Mouse (Mus musculus) hindbrain, embryonic 11.5 days (tissue): ENCODE data around the gene Sox5. TPM values are rescaled to one million over a fixed set of nuclear protein-coding genes. Genes with fewer than 3 reads are reported as not detected.

Experiments
- ATAC-seq: fragments of 200-750 bp; cut with Nextera tagmentation; 2 replicates; pipeline ENCODE4 v1.8.0; 2017; ENCODE audit warnings: mild to moderate bottlenecking, moderate TSS enrichment, moderate library complexity; ENCODE audit not compliant: low FRiP score
- DNase-seq: peaks from one replicate; pipeline ENCODE4 v3.0.0-alpha.2; 2015; ENCODE audit warnings: low spot score
- H3K27ac ChIP-seq: fragments of 300-500 bp; sonication (generic); 2 replicates; pipeline ENCODE4 v1.5.1; 2014; ENCODE audit warnings: mild to moderate bottlenecking, low read depth, low read length
- H3K27me3 ChIP-seq: fragments of 300-500 bp; sonication (generic); 2 replicates; pipeline ENCODE4 v1.6.1; 2014; ENCODE audit warnings: mild to moderate bottlenecking, low read length, moderate library complexity, mixed read lengths; ENCODE audit not compliant: control insufficient read depth, insufficient read depth
- H3K36me3 ChIP-seq: fragments of 300-500 bp; sonication (generic); 2 replicates; pipeline ENCODE4 v1.6.1; 2014; ENCODE audit warnings: mild to moderate bottlenecking, low read length, moderate library complexity, mixed read lengths; ENCODE audit not compliant: control insufficient read depth, insufficient read depth
- H3K4me1 ChIP-seq: fragments of 300-500 bp; sonication (generic); replicated peaks from 2 replicates; pipeline ENCODE4 v1.6.1; 2014; ENCODE audit warnings: low read length, mixed read lengths; ENCODE audit not compliant: control insufficient read depth, insufficient read depth
- H3K4me2 ChIP-seq: fragments of 300-500 bp; sonication (generic); replicated peaks from 2 replicates; pipeline ENCODE4 v1.6.1; 2014; ENCODE audit warnings: mild to moderate bottlenecking, low read depth, low read length
- H3K4me3 ChIP-seq: fragments of 300-500 bp; sonication (generic); 2 replicates; pipeline ENCODE4 v1.5.1; 2014; ENCODE audit warnings: low read depth, low read length
- H3K9ac ChIP-seq: fragments of 300-500 bp; sonication (generic); 2 replicates; pipeline ENCODE4 v1.6.1; 2014; ENCODE audit warnings: low read depth, low read length
- H3K9me3 ChIP-seq: fragments of 300-500 bp; sonication (generic); 2 replicates; pipeline ENCODE4 v1.6.1; 2016; ENCODE audit warnings: low read length; ENCODE audit not compliant: control insufficient read depth
- WGBS: fragments of 180-500 bp; shearing (Covaris S2); extraction: QIAGEN DNeasy Blood & Tissue Kit; methylation state at CpG from one replicate; pipeline ENCODE4 v1.1.7; 2014; 5-methylcytosine and 5-hydroxymethylcytosine counted together
- polyA plus RNA-seq: library from polyadenylated mRNA; unstranded; fragments of >200 nt; fragmentation: Nextera tagmentation; extraction: Ambion mirVana; gene quantifications from 2 replicates; pipeline ENCODE4 v1.2.1, GENCODE M21; 2014

The Sox5 gene
- polyA plus RNA-seq, 1 experiment from 2014 or later: 35.0 TPM

- Histone ChIP-seq H3K9me3 (no peaks in the 10 kb centered on the region), H3K9ac (no peak overlapping the region), H3K36me3 (no peaks in the 10 kb centered on the region), H3K27me3 (peaks cover 3% of the 10 kb centered on the region; the same call in 1 of the 2 replicates), H3K4me2 (no peak overlapping the region), H3K4me1 (peaks cover 2% of the 10 kb centered on the region; the same call in 1 of the 2 replicates), H3K27ac (no peak overlapping the region), H3K4me3 (no peak overlapping the region)
- DNase-seq (no peak), ATAC-seq (no peak)
- 66% methylated on average over 12 of the region's 12 CpGs for WGBS
Observed at GRCm38 (mm10) chr6:144779945-144780607, 1.7 kb downstream of the Sox5 start.

- Histone ChIP-seq H3K4me3 (no peak overlapping the region), H3K36me3 (no peaks in the 10 kb centered on the region), H3K27ac (no peak overlapping the region), H3K9ac (no peak overlapping the region), H3K4me2 (no peak overlapping the region), H3K27me3 (no peaks in the 10 kb centered on the region), H3K4me1 (no peaks in the 10 kb centered on the region; the same call in 1 of the 2 replicates), H3K9me3 (no peaks in the 10 kb centered on the region)
- ATAC-seq: no peak
- 95% methylated on average over 7 of the region's 7 CpGs for WGBS
- DNase-seq: no peak
Observed at GRCm38 (mm10) chr6:144777356-144778035, 4.3 kb downstream of the Sox5 start.

DNA sequence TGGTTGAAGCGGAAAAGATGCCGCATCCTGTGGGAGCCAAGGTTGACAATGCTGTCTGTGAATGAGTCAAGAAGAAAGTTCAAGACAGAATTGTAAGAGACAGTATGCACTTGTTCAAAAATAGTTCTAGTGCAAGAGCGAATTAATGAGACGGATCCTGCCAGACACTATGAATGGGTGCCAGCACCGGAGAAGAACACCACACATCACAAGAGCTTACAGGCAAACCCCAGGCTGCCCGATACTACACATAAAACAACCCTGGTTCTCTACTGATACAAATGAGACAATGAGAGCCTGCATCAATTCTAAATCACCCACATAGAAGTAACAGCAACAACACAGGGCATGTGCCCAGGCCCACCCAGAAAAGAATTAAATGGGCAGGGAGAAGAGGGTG lies 8.0 kb downstream of the Sox5 start:
- H3K9ac ChIP-seq: no peak overlapping the region
- H3K4me2 ChIP-seq: no peak overlapping the region
- no peaks in the 10 kb centered on the region for H3K36me3 ChIP-seq
- DNase-seq (no peak), ATAC-seq (no peak)
- WGBS: 90% methylated on average over 6 of the region's 6 CpGs
- H3K27me3 ChIP-seq: no peaks in the 10 kb centered on the region
- no peak overlapping the region for H3K27ac ChIP-seq
- H3K4me1 ChIP-seq: no peaks in the 10 kb centered on the region; the same call in 1 of the 2 replicates
- no peaks in the 10 kb centered on the region for H3K9me3 ChIP-seq
- H3K4me3 ChIP-seq: no peak overlapping the region

DNA sequence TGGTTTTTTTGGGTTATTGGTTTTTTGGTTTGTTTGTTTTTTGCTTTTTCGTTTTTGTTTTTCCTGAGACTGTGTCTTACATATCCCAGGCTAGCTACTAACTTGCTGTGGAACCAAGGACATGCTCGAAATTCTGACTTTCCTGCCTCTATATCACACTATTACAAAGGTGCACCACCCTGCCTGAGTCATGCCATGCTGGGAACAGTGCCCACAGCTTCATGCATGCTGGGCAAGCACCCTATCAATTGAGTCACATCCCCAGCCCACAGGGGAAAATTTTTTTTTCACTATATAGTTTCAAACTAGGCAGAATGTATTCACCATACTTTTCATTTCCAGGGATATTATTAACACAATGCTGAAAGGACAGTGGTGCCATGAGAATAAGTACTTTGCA lies 8.8 kb downstream of the Sox5 start:
- no peak overlapping the region for H3K4me3 ChIP-seq
- no peak overlapping the region for H3K4me2 ChIP-seq
- WGBS: 79% methylated on average over 2 of the region's 2 CpGs
- H3K9me3 ChIP-seq: no peaks in the 10 kb centered on the region
- no peak overlapping the region for H3K9ac ChIP-seq
- no peak for DNase-seq
- no peaks in the 10 kb centered on the region for H3K27me3 ChIP-seq
- no peak overlapping the region for H3K27ac ChIP-seq
- H3K36me3 ChIP-seq: no peaks in the 10 kb centered on the region
- no peaks in the 10 kb centered on the region; the same call in 1 of the 2 replicates for H3K4me1 ChIP-seq
- ATAC-seq: no peak

DNA sequence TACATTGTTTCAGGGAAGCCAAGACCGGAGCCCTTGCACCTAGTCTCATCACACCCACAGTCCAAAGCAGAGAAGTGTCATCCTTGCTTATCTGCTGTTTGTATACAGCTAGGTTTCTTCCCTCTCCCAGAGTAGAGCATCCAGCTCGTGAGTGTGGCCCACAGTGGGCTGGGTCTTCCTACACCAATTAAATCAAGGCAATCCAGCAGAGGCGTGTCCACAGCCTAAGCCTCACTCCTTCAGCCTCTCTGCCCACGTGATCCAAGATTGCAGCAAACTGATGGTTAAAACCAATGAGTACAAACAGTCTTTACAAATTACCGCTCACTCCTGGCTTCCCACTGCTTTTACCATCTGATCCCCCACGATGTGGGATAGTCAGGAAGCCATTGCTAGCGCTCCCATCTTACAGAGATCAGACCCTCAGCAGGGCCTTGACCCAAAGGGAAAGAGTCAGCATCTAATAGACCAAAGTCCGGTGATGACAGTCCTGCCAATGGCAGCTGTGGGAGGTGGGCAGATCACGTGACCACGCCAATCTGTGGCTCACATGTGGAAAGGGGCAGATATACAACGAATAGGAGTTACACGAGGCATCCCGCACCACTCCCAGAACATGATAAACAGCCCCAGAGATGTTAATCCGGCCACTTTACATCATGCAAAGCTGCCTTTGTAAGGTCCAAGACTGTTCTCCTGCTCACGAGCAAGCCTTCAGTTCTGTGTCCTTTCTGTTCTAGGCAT lies 9.4 kb downstream of the Sox5 start:
- no peaks in the 10 kb centered on the region for H3K27me3 ChIP-seq
- no peaks in the 10 kb centered on the region; the same call in 1 of the 2 replicates for H3K4me1 ChIP-seq
- 0 out of 2 replicates have a peak, but pooled peaks have one; percentile 43 for ATAC-seq
- no peak overlapping the region for H3K27ac ChIP-seq
- WGBS: 62% methylated on average over 15 of the region's 15 CpGs
- H3K9ac ChIP-seq: no peak overlapping the region
- H3K4me3 ChIP-seq: no peak overlapping the region
- H3K4me2 ChIP-seq: no peak overlapping the region
- H3K36me3 ChIP-seq: no peaks in the 10 kb centered on the region
- no peaks in the 10 kb centered on the region for H3K9me3 ChIP-seq
- no peak for DNase-seq

GRCm38 (mm10) chr6:144769060-144769459 lies 12.7 kb downstream of the Sox5 start:
- no peak overlapping the region for H3K4me2 ChIP-seq
- no peaks in the 10 kb centered on the region for H3K9me3 ChIP-seq
- H3K36me3 ChIP-seq: no peaks in the 10 kb centered on the region
- no peak for ATAC-seq
- H3K27me3 ChIP-seq: no peaks in the 10 kb centered on the region
- no peak overlapping the region for H3K27ac ChIP-seq
- H3K4me1 ChIP-seq: no peaks in the 10 kb centered on the region; the same call in 1 of the 2 replicates
- no peak for DNase-seq
- no peak overlapping the region for H3K4me3 ChIP-seq
- 58% methylated on average over 2 of the region's 2 CpGs for WGBS
- H3K9ac ChIP-seq: no peak overlapping the region

- Histone ChIP-seq H3K4me3 (no peak overlapping the region), H3K4me1 (no peaks in the 10 kb centered on the region), H3K9ac (no peak overlapping the region), H3K4me2 (no peak overlapping the region), H3K36me3 (no peaks in the 10 kb centered on the region), H3K9me3 (no peaks in the 10 kb centered on the region), H3K27me3 (no peaks in the 10 kb centered on the region), H3K27ac (no peak overlapping the region)
- ATAC-seq (no peak), DNase-seq (no peak)
- WGBS: 87% methylated on average over 12 of the region's 12 CpGs
Observed at GRCm38 (mm10) chr6:144761902-144762301, 19.9 kb downstream of the Sox5 start.

DNA sequence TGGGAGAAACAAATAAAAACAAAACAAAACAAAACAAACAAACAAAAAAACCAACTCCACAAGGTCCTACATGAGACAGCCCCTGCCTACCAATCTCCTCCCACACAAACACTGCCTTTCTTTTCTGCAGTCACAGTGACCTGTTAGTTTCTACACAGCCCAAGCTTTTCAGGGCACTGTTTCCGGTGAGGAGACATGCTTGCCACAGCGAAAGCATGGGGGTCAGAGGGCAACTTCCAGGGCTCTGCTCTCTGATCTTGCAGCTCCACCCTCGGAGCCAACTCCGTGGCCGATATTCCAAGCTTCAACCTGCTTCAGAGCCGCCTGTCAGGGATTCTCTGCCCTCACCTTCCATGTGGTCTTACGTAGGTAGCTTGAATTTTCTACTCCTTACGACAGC lies 22.6 kb downstream of the Sox5 start:
- no peak overlapping the region for H3K9ac ChIP-seq
- H3K36me3 ChIP-seq: no peaks in the 10 kb centered on the region
- H3K27me3 ChIP-seq: no peaks in the 10 kb centered on the region

More for the DNA sequence above, 22.6 kb downstream of the Sox5 start:
- 30% methylated on average over 8 of the region's 8 CpGs for WGBS
- no peak overlapping the region for H3K27ac ChIP-seq
- no peaks in the 10 kb centered on the region for H3K9me3 ChIP-seq
- no peak overlapping the region for H3K4me2 ChIP-seq
- H3K4me3 ChIP-seq: no peak overlapping the region
- DNase-seq (no peak), ATAC-seq (no peak)
- no peaks in the 10 kb centered on the region for H3K4me1 ChIP-seq
